Mouse (Mus musculus) MEL (cell line): ENCODE measurements around the gene Zfp607b. TPM values are rescaled to one million over a fixed set of nuclear protein-coding genes. Genes with fewer than 3 reads are reported as not detected.
A peak's percentile ranks its signal among the peaks of the same experiment; 100 is the strongest.

ENCODE experiments used
- DNase-seq: peaks from one replicate; pipeline ENCODE4 v3.0.0; 2011; ENCODE audit warnings: low read depth, low spot score
- H3K27ac ChIP-seq: 2 replicates; pipeline ENCODE4 v1.5.1; 2012; ENCODE audit warnings: low read depth, mild to moderate bottlenecking, control low read depth, low read length, moderate library complexity; ENCODE audit not compliant: control insufficient read depth
- H3K27me3 ChIP-seq, 2 experiments: fragments of 150-350 bp in 1 of 2; sonication (generic) in 1 of 2; 2 replicates each; pipeline ENCODE4 v1.6.1; 2012; ENCODE audit warnings: low read length in 2 of 2, mild to moderate bottlenecking in 2 of 2, improper control_type of control experiment in 1 of 2, moderate library complexity in 1 of 2; ENCODE audit not compliant: insufficient read depth in 2 of 2, control insufficient read depth in 1 of 2
- H3K36me3 ChIP-seq, 2 experiments: 2 replicates each; pipeline ENCODE4 v1.6.1; 2012 to 2014; ENCODE audit warnings: low read length in 2 of 2, improper control_type of control experiment in 1 of 2, inconsistent platforms in 1 of 2, mild to moderate bottlenecking in 1 of 2; ENCODE audit not compliant: insufficient read depth in 2 of 2, control insufficient read depth in 1 of 2
- H3K4me1 ChIP-seq, 2 experiments: fragments of 150-350 bp in 1 of 2; sonication (generic) in 1 of 2; 2 replicates each; pipeline ENCODE4 v1.6.1; 2012; ENCODE audit warnings: low read length in 2 of 2, improper control_type of control experiment in 1 of 2, mild to moderate bottlenecking in 1 of 2; ENCODE audit not compliant: insufficient read depth in 2 of 2, control insufficient read depth in 1 of 2
- H3K4me3 ChIP-seq, 2 experiments: fragments of 150-350 bp in 1 of 2; sonication (generic) in 1 of 2; 2 replicates each; pipeline ENCODE4 v1.5.1; 2012; ENCODE audit warnings: low read depth in 2 of 2, low read length in 2 of 2, mild to moderate bottlenecking in 2 of 2, moderate library complexity in 2 of 2, control low read depth in 1 of 2, improper control_type of control experiment in 1 of 2; ENCODE audit not compliant: control insufficient read depth in 1 of 2, insufficient read depth in 1 of 2
- H3K79me2 ChIP-seq: 2 replicates; pipeline ENCODE4 v1.6.1; 2012; ENCODE audit warnings: mild to moderate bottlenecking, low read length, moderate library complexity; ENCODE audit not compliant: control insufficient read depth, poor library complexity, insufficient read depth
- H3K9ac ChIP-seq: 2 replicates; pipeline ENCODE4 v1.6.1; 2012; ENCODE audit warnings: low read depth, mild to moderate bottlenecking, control low read depth, low read length, moderate library complexity; ENCODE audit not compliant: control insufficient read depth, poor library complexity, severe bottlenecking
- H3K9me3 ChIP-seq: fragments of 150-350 bp; sonication (generic); replicated peaks from 2 replicates; pipeline ENCODE4 v1.6.1; 2012; ENCODE audit warnings: mild to moderate bottlenecking, low read length, improper control_type of control experiment, moderate library complexity; ENCODE audit not compliant: insufficient read depth
- CHD1 ChIP-seq: IDR thresholded peaks from 2 replicates; pipeline ENCODE4 v1.6.1; 2012; ENCODE audit warnings: low read depth, mild to moderate bottlenecking, inconsistent platforms, low read length, improper control_type of control experiment
- CTCF ChIP-seq, 3 experiments: IDR thresholded peaks in 2 of 3; conservative IDR thresholded peaks in 1 of 3; 2 replicates each; pipeline ENCODE4 v1.5.1; 2011 to 2012; ENCODE audit warnings: low read length in 3 of 3, low read depth in 2 of 3, mild to moderate bottlenecking in 2 of 3, improper control_type of control experiment in 1 of 3, inconsistent platforms in 1 of 3, mixed read lengths in 1 of 3, moderate library complexity in 1 of 3; ENCODE audit not compliant: control insufficient read depth in 1 of 3, insufficient read depth in 1 of 3, poor library complexity in 1 of 3, severe bottlenecking in 1 of 3
- E2F4 ChIP-seq: IDR thresholded peaks from 2 replicates; pipeline ENCODE4 v1.6.1; 2011; ENCODE audit warnings: low read depth, low read length, improper control_type of control experiment, borderline replicate concordance
- ELF1 ChIP-seq: IDR thresholded peaks from 2 replicates; pipeline ENCODE4 v1.6.1; 2014; ENCODE audit warnings: low read depth, mild to moderate bottlenecking, inconsistent platforms, low read length, improper control_type of control experiment, moderate library complexity
- EP300 ChIP-seq, 2 experiments: IDR thresholded peaks; 2 replicates each; pipeline ENCODE4 v1.6.1; 2011; ENCODE audit warnings: improper control_type of control experiment in 2 of 2, low read length in 2 of 2, low read depth in 1 of 2, mild to moderate bottlenecking in 1 of 2
- ETS1 ChIP-seq: IDR thresholded peaks from 2 replicates; pipeline ENCODE4 v1.6.1; 2012; ENCODE audit warnings: low read depth, mild to moderate bottlenecking, inconsistent platforms, low read length, improper control_type of control experiment, moderate library complexity
- GABPA ChIP-seq: IDR thresholded peaks from 2 replicates; pipeline ENCODE4 v1.6.1; 2012; ENCODE audit warnings: low read depth, mild to moderate bottlenecking, inconsistent platforms, low read length, improper control_type of control experiment, moderate library complexity
- KAT2A ChIP-seq: conservative IDR thresholded peaks from 2 replicates; pipeline ENCODE4 v1.6.1; 2012; ENCODE audit warnings: low read depth, low read length, improper control_type of control experiment, inconsistent platforms
- MAX ChIP-seq: IDR thresholded peaks from 2 replicates; pipeline ENCODE4 v1.6.1; 2011; ENCODE audit warnings: low read length, improper control_type of control experiment
- MEF2A ChIP-seq: IDR thresholded peaks from 2 replicates; pipeline ENCODE4 v1.6.1; 2014; ENCODE audit warnings: low read depth, mild to moderate bottlenecking, inconsistent platforms, low read length, improper control_type of control experiment; ENCODE audit not compliant: poor library complexity, insufficient replicate concordance, severe bottlenecking; ENCODE audit errors: extremely low read depth
- MXI1 ChIP-seq: IDR thresholded peaks from 2 replicates; pipeline ENCODE4 v1.6.1; 2011; ENCODE audit warnings: mild to moderate bottlenecking, low read depth, low read length, improper control_type of control experiment
- POLR2A ChIP-seq, 2 experiments: IDR thresholded peaks; 2 replicates each; pipeline ENCODE4 v1.6.1; 2011 to 2012; ENCODE audit warnings: low read length in 2 of 2, mild to moderate bottlenecking in 2 of 2, control low read depth in 1 of 2, improper control_type of control experiment in 1 of 2, low read depth in 1 of 2, moderate library complexity in 1 of 2; ENCODE audit not compliant: control insufficient read depth in 1 of 2, insufficient read depth in 1 of 2, poor library complexity in 1 of 2
- RAD21 ChIP-seq: IDR thresholded peaks from 2 replicates; pipeline ENCODE4 v1.6.1; 2011; ENCODE audit warnings: mild to moderate bottlenecking, low read depth, low read length, improper control_type of control experiment
- SIN3A ChIP-seq: IDR thresholded peaks from 2 replicates; pipeline ENCODE4 v1.6.1; 2012; ENCODE audit warnings: low read length, improper control_type of control experiment, inconsistent platforms
- SMC3 ChIP-seq: IDR thresholded peaks from 2 replicates; pipeline ENCODE4 v1.6.1; 2011; ENCODE audit warnings: low read depth, low read length, improper control_type of control experiment
- TBP ChIP-seq: IDR thresholded peaks from 2 replicates; pipeline ENCODE4 v1.8.0; 2011; ENCODE audit warnings: low read depth, low read length, improper control_type of control experiment
- USF1 ChIP-seq: IDR thresholded peaks from 2 replicates; pipeline ENCODE4 v1.6.1; 2014; ENCODE audit warnings: low read depth, mild to moderate bottlenecking, inconsistent platforms, low read length, improper control_type of control experiment, moderate library complexity
- ZC3H11A ChIP-seq: IDR thresholded peaks from 2 replicates; pipeline ENCODE4 v1.6.1; 2012; ENCODE audit warnings: low read depth, mild to moderate bottlenecking, inconsistent platforms, low read length, improper control_type of control experiment
- ZKSCAN1 ChIP-seq: IDR thresholded peaks from 2 replicates; pipeline ENCODE4 v1.6.1; 2012; ENCODE audit warnings: low read depth, mild to moderate bottlenecking, inconsistent platforms, low read length, improper control_type of control experiment, moderate library complexity
- polyA plus RNA-seq, 2 experiments: library from polyadenylated mRNA; stranded (reverse) in 1 of 2; unstranded in 1 of 2; fragments of >175 nt in 1 of 2; fragments of >200 nt in 1 of 2; gene quantifications; 2 replicates each; pipeline versions ENCODE4 v1.2.1 to v1.2.4; 2012; ENCODE audit warnings: low replicate concordance in 2 of 2, low read depth in 1 of 2; ENCODE audit not compliant: insufficient read length in 2 of 2, insufficient read depth in 1 of 2, missing spikeins in 1 of 2
- total RNA-seq: library from RNA; depleted of rRNA; stranded (reverse); fragments of 300-350 nt; gene quantifications from 2 replicates; pipeline ENCODE4 v1.2.3, GENCODE M21; 2012

Gene Zfp607b
- total and polyA plus RNA-seq, 3 experiments, result 1.6 to 2.3 TPM; not detected in 1

- H3K4me3 ChIP-seq, result peak overlapping the region; percentile 75 to 86
- H3K36me3 ChIP-seq, result peaks cover 0 to 3% of the 10 kb centered on the region in 2 experiments; a peak in 1 of 4 replicates
- no peaks in the 10 kb centered on the region for H3K9me3 ChIP-seq
- H3K4me1 ChIP-seq, result peaks cover 0 to 6% of the 10 kb centered on the region in 2 experiments; a peak in 2 of 4 replicates
- no peak for TF ChIP-seq E2F4
- TF ChIP-seq CHD1, result 0 out of 2 replicates have a peak, but pooled peaks have one; percentile 56
- no peak for TF ChIP-seq GABPA
- TF ChIP-seq MXI1, result no peak
- no peak for TF ChIP-seq ELF1
- TF ChIP-seq, all 39 proteins: peak for 1
- DNase-seq, result peak; percentile 54
- H3K79me2 ChIP-seq, result peaks cover 2% of the 10 kb centered on the region; the same call in 1 of the 2 replicates
- peak overlapping the region; percentile 74; the same call in 1 of the 2 replicates for H3K27ac ChIP-seq
- peak overlapping the region; percentile 87 for H3K9ac ChIP-seq
- H3K27me3 ChIP-seq, result no peaks in the 10 kb centered on the region
Measured at GRCm38 (mm10) chr7:27688246-27688788, 823 bp upstream of the Zfp607b start.

DNA sequence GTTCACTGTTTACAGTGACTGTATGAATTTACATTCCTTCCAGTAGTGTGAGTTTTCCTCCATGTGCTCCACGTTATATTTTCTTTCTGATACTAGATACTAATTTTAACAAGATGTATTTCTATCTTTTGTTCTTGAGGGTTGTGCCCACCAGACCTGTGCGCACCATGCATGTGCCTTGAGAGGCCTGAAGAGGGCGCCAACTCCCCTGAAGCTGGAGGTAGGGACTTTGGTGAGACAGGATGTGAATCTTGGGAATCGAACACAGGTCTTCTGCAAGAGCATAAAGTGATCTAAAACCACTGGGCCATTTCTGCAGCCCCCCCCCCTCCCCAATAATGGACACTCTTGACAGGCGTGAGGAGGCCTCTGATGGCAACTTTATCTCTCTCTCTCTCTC, 1.9 kb downstream of the Zfp607b start:
- H3K4me3 ChIP-seq, result no peak overlapping the region
- peak; percentile 71 for TF ChIP-seq SMC3
- peak; percentile 78 to 93 (median 87) for TF ChIP-seq CTCF (IDR thresholded peaks at IDR 0.05 in 2 of 3, conservative IDR thresholded peaks at IDR 0.05 in 1 of 3; ENCODE audit: control insufficient read depth in 1 of 3, insufficient read depth in 1 of 3, low read depth in 2 of 3, low read length in 3 of 3, poor library complexity in 1 of 3, severe bottlenecking in 1 of 3)
- peak; percentile 38; the same call in 1 of the 2 replicates for TF ChIP-seq SIN3A
- peak; percentile 76 for TF ChIP-seq RAD21
- no peak for TF ChIP-seq ZKSCAN1
- peak; percentile 59 for TF ChIP-seq ZC3H11A
- H3K4me1 ChIP-seq, result peaks cover 4 to 10% of the 10 kb centered on the region in 2 experiments
- H3K79me2 ChIP-seq, result peaks cover 2% of the 10 kb centered on the region; the same call in 1 of the 2 replicates
- DNase-seq, result peak; percentile 81
- H3K27me3 ChIP-seq, result no peaks in the 10 kb centered on the region
- H3K9ac ChIP-seq, result no peak overlapping the region
- H3K36me3 ChIP-seq, result peaks cover 0 to 6% of the 10 kb centered on the region in 2 experiments; a peak in 2 of 4 replicates
- H3K27ac ChIP-seq, result no peak overlapping the region
- no peaks in the 10 kb centered on the region for H3K9me3 ChIP-seq

DNA sequence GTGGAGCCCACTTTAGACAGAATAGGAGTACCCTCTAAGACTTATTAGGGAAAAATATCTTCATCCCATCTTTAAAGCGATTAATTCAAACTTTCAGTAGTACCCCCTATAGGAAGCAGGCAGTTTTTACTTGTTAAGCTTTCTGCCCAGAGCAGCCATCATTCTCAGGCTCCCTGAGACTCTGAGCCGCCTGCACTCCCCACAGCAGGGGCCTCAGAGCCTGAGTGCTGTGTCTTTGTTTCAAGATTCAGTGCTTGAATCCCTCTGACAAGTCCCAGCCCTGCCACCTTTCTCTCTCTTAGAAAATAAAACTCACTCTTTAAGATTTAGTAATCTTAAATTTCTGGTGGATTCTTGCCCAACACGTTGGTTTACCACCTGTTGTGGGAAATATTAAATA, 7.6 kb downstream of the Zfp607b start:
- H3K27ac ChIP-seq, result no peak overlapping the region
- no peak for DNase-seq
- no peak overlapping the region for H3K9ac ChIP-seq
- H3K4me1 ChIP-seq, result peaks cover 4% of the 10 kb centered on the region in 2 experiments; a peak in 3 of 4 replicates
- no peaks in the 10 kb centered on the region for H3K79me2 ChIP-seq
- TF ChIP-seq KAT2A, result no peak
- TF ChIP-seq MEF2A, result no peak
- no peak for TF ChIP-seq POLR2A (IDR thresholded peaks at IDR 0.05; ENCODE audit: control insufficient read depth in 1 of 2, insufficient read depth in 1 of 2, low read depth in 1 of 2, low read length in 2 of 2, poor library complexity in 1 of 2)
- TF ChIP-seq TBP, result no peak
- no peak for TF ChIP-seq ETS1
- no peak for TF ChIP-seq MAX
- TF ChIP-seq USF1, result no peak
- no peak for TF ChIP-seq CHD1
- no peak for TF ChIP-seq EP300 (IDR thresholded peaks at IDR 0.05; ENCODE audit: low read depth in 1 of 2, low read length in 2 of 2)
- no peak for TF ChIP-seq ZC3H11A
- no peak overlapping the region for H3K4me3 ChIP-seq
- H3K27me3 ChIP-seq, result no peaks in the 10 kb centered on the region
- no peaks in the 10 kb centered on the region for H3K9me3 ChIP-seq
- peaks cover 0 to 3% of the 10 kb centered on the region in 2 experiments; a peak in 2 of 4 replicates for H3K36me3 ChIP-seq
